8 mouse cellular contexts compared by ENCODE assay signal in genomic region chr19:46135789-46136638, GRCm38 (mm10). TPM values are rescaled to one million over a fixed set of nuclear protein-coding genes. Genes with fewer than 3 reads are reported as not detected.
DNase-seq lines count a peak whose midpoint lies in the region; ATAC-seq lines count a peak whose summit lies in the region.

No protein-coding gene starts in this region.

- WGBS in neural tube, embryonic 14.5 days: under 1% methylated on average over 68 of the region's 79 CpGs

- H3K4me3 ChIP-seq in neural tube, embryonic 14.5 days (ENCODE audit: low read depth, low read length): peak overlapping the region; percentile 44

- H3K4me1 ChIP-seq in neural tube, embryonic 14.5 days (ENCODE audit: control insufficient read depth, insufficient read depth, low read length): peaks cover 10% of the 10 kb centered on the region; the same call in 1 of the 2 replicates

- H3K9me3 ChIP-seq in neural tube, embryonic 14.5 days (ENCODE audit: control insufficient read depth, low read length): no peaks in the 10 kb centered on the region

- peak overlapping the region; percentile 50 for H3K9ac ChIP-seq in neural tube, embryonic 14.5 days (replicated peaks; ENCODE audit: low read depth, low read length)

- peak; percentile 71 for ATAC-seq in neural tube, embryonic 14.5 days (ENCODE audit: low read depth)

- peaks cover 44% of the 10 kb centered on the region for H3K27me3 ChIP-seq in neural tube, embryonic 14.5 days (ENCODE audit: control insufficient read depth, insufficient read depth, low read length)

- no peaks in the 10 kb centered on the region for H3K36me3 ChIP-seq in neural tube, embryonic 14.5 days (ENCODE audit: control insufficient read depth, insufficient read depth, low read length)

- H3K4me2 ChIP-seq in neural tube, embryonic 14.5 days (ENCODE audit: low read depth, low read length): peak overlapping the region; percentile 99

- no peak overlapping the region for H3K27ac ChIP-seq in neural tube, embryonic 14.5 days (ENCODE audit: low read depth, low read length)

- peak; percentile 43 for DNase-seq in ovary, postnatal 10 days (ENCODE audit: low spot score)
- DNase-seq in ovary, adult 18-20 months (ENCODE audit: low spot score): no peak
- DNase-seq in embryo, embryonic 11 days: peak; percentile 77
- DNase-seq in heart, adult 8-10 months (ENCODE audit: low spot score): peak; percentile 28
- peak; percentile 81 for DNase-seq in kidney, adult 18-20 months
- DNase-seq in lung, adult 18-20 months: peak; percentile 75 to 77
- DNase-seq in thymus, postnatal 0 days (ENCODE audit: low spot score): peak; percentile 86

RNA-seq across cellular contexts. Expression of gene Elovl3, which starts 4.3 kb away (rescaled TPM):
- total RNA-seq in heart, adult 8-10 months (2022): under 1 TPM in 1 of 4 experiments, not detected in 3; 0.19 TPM
- polyA plus RNA-seq in neural tube, embryonic 14.5 days (2014; fragmentation: Nextera tagmentation; extraction: Ambion mirVana): not detected in 2 replicates
- 0.08 and 0.26 TPM in 2 replicates for polyA plus RNA-seq in thymus, postnatal 0 days (2015; fragmentation: Nextera tagmentation; extraction: Ambion mirVana)

RNA-seq across cellular contexts. Expression of gene Pitx3, which starts 12.1 kb away (rescaled TPM):
- 1 to 10 TPM in 2 of 4 experiments, under 1 TPM in 2; 0.34 to 1.7 (median 1.1) TPM for total RNA-seq in heart, adult 8-10 months (2022)
- not detected in 2 replicates for polyA plus RNA-seq in neural tube, embryonic 14.5 days (2014; fragmentation: Nextera tagmentation; extraction: Ambion mirVana)
- polyA plus RNA-seq in thymus, postnatal 0 days (2015; fragmentation: Nextera tagmentation; extraction: Ambion mirVana): not detected in 2 replicates

RNA-seq across cellular contexts. Expression of gene Gbf1, which starts 16.3 kb away (rescaled TPM):
- total RNA-seq in heart, adult 8-10 months (2022): 10 to 100 TPM; 37.7 to 45.6 (median 41.9) TPM
- 70.1 and 79.4 TPM in 2 replicates for polyA plus RNA-seq in neural tube, embryonic 14.5 days (2014; fragmentation: Nextera tagmentation; extraction: Ambion mirVana)
- 28.6 and 28.7 TPM in 2 replicates for polyA plus RNA-seq in thymus, postnatal 0 days (2015; fragmentation: Nextera tagmentation; extraction: Ambion mirVana)
